Mouse (Mus musculus): ENCODE data around the gene Ltbp2. TPM values are rescaled to one million over a fixed set of nuclear protein-coding genes. Genes with fewer than 3 reads are reported as not detected.

The Ltbp2 gene
- polyA plus RNA-seq, 1 experiment = 8.1 TPM

DNA sequence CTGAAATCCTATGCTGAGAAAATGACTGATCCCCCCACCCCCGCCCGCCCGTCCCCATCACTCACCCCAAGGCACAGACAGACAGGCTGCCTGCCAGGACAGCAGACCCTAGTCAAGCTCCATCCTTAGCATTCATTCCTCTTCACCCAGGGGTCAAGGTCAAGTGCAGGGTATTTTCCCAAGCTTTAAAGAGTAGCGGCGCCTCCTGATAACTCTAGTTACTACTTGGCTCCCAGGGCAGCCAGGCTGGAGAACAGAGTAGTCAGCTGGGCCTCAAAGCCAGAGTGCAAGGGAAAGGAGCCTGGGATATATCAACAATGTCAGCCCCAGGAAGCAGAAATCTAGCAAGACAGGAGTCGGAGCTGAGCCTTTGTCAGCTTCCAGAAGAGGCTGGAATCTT is 19.9 kb upstream of the Ltbp2 start:
- Histone ChIP-seq H3K4me3 (ENCODE audit: low read depth, low read length) (no peak overlapping the region), H3K4me1 (ENCODE audit: control insufficient read depth, insufficient read depth, insufficient read length, low read length) (no peaks in the 10 kb centered on the region), H3K27me3 (ENCODE audit: control insufficient read depth, insufficient read depth, low read length) (no peaks in the 10 kb centered on the region), H3K27ac (ENCODE audit: insufficient read depth, low read depth, low read length) (no peak overlapping the region), H3K36me3 (ENCODE audit: control insufficient read depth, insufficient read depth, low read length) (no peaks in the 10 kb centered on the region)
- WGBS = 77% methylated on average over 6 of the region's 6 CpGs
- no peak for TF ChIP-seq CTCF (IDR thresholded peaks at IDR 0.05; ENCODE audit: extremely low read depth, insufficient read length, insufficient replicate concordance, low read depth, low read length)
- TF ChIP-seq POLR2A (IDR thresholded peaks at IDR 0.05; ENCODE audit: low read depth, low read length) = no peak

DNA sequence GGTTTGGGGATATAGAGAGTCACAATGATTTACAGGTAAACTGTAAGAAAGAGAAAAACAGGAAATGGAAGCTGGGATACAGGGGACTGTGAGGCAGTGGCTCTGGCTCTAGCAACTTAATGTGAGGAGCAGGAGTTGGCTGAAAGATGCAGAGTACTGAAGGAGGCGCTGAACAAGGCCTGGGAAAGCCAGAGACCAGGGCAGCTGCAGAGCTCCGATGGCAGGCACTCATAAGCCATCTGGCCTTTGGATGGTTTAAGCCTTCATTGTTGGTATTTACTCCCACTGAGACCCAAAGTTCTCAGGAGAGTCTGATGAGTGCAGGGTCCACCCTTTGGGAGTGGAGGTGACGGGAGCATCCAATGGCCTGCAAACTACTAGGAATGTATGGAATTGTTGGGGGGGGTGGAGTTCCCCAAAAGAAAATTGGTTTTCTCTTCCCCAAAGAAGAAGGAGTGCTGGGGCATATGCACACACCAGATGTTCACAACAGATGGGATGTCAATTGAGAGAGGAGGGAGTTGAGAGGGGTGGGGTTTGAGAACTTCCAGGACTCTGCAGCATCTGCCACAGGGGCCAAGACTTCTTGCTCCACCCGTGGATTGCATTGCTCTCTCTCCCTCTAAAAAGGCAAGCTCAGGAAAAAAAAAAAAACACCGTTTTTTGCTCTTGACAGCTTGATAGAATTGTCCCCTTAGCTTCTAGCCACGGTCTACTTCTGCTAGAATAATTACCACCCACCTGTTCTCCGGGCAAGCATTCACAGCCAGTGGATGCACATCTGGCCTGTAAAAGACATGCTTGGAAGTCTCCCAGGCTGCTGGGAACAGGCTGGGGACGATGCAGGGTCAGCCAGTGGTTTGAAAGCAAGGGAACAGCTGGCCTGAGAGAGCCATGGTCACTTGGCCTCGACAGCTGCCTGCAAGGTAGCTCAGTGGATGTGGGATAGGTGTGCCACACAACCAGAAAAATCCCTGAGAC is 17.6 kb upstream of the Ltbp2 start:
- H3K4me3 ChIP-seq (ENCODE audit: low read depth, low read length) = no peak overlapping the region
- TF ChIP-seq POLR2A (IDR thresholded peaks at IDR 0.05; ENCODE audit: low read depth, low read length) (no peak), CTCF (IDR thresholded peaks at IDR 0.05; ENCODE audit: extremely low read depth, insufficient read length, insufficient replicate concordance, low read depth, low read length) (no peak)

DNA sequence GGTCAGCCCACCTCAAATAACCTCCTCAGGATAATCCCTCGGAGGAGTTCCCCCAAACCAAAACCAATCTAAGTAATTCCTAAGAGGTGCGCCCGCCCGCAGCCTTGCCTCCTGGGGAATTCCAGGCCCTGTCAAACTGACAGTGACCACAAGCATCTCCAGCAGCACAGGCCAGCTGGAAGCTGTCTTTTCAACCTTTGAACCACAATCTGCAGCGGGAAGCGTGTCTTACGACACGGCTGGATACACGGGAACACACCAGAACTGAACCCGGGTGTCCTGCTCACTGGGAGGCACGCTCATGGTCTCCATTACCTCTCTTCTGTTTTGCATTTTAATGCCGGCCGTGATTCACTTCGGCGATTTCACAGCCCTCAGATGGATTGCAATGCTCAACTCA is 14.0 kb upstream of the Ltbp2 start:
- Histone ChIP-seq H3K27ac (ENCODE audit: insufficient read depth, low read depth, low read length) (no peak overlapping the region), H3K27me3 (ENCODE audit: control insufficient read depth, insufficient read depth, low read length) (no peaks in the 10 kb centered on the region), H3K36me3 (ENCODE audit: control insufficient read depth, insufficient read depth, low read length) (no peaks in the 10 kb centered on the region), H3K4me1 (ENCODE audit: control insufficient read depth, insufficient read depth, insufficient read length, low read length) (no peaks in the 10 kb centered on the region), H3K4me3 (ENCODE audit: low read depth, low read length) (no peak overlapping the region)
- WGBS = 63% methylated on average over 15 of the region's 15 CpGs
- no peak for TF ChIP-seq CTCF (IDR thresholded peaks at IDR 0.05; ENCODE audit: extremely low read depth, insufficient read length, insufficient replicate concordance, low read depth, low read length)
- TF ChIP-seq POLR2A (IDR thresholded peaks at IDR 0.05; ENCODE audit: low read depth, low read length) = no peak

More for the DNA sequence above, 17.6 kb upstream of the Ltbp2 start:
- Histone ChIP-seq H3K27me3 (ENCODE audit: control insufficient read depth, insufficient read depth, low read length) (no peaks in the 10 kb centered on the region), H3K4me1 (ENCODE audit: control insufficient read depth, insufficient read depth, insufficient read length, low read length) (no peaks in the 10 kb centered on the region), H3K36me3 (ENCODE audit: control insufficient read depth, insufficient read depth, low read length) (no peaks in the 10 kb centered on the region), H3K27ac (ENCODE audit: insufficient read depth, low read depth, low read length) (no peak overlapping the region)
- WGBS = 53% methylated on average over 9 of the region's 9 CpGs

DNA sequence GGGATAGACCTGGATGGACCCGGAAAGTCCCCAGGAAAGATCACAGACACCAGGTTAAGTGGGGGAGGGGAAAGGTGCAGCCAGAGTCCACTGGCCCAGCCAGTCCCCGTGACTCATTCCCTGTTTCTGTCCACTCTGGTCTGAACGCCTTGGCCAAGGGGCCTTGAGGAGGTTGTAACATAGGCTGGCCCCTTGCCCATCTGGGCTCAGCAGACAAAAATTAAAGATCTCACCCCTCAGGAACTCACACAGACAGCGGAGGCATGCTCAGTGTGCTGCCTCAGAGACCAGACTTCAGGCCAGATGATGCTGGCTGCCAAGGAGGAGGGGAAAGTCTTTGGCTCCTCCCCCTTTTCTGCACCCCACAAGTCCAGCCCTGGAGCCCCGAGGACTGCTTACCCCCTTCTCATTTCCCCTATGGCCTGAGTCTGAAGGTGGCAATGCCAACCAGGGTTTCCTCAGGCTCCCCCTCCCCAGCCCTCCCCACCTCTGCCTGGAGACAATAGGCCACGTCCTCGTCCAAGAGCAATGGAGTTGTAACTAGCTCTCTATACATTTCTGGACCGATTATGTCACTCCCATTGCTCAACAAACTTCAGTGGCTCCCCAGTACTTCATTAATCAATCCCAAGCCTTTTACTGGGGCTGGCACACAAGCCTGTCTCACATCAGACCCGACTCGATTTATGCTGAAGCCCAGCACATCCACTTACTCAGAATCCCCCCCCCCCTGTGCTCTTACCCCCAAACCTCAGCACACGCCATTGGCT is 9.0 kb upstream of the Ltbp2 start:
- WGBS = 49% methylated on average over 11 of the region's 11 CpGs
- H3K4me3 ChIP-seq (ENCODE audit: low read depth, low read length) = no peak overlapping the region
- TF ChIP-seq CTCF (IDR thresholded peaks at IDR 0.05; ENCODE audit: extremely low read depth, insufficient read length, insufficient replicate concordance, low read depth, low read length) = no peak
- no peak for TF ChIP-seq POLR2A (IDR thresholded peaks at IDR 0.05; ENCODE audit: low read depth, low read length)
- H3K36me3 ChIP-seq (ENCODE audit: control insufficient read depth, insufficient read depth, low read length) = no peaks in the 10 kb centered on the region
- H3K27me3 ChIP-seq (ENCODE audit: control insufficient read depth, insufficient read depth, low read length) = no peaks in the 10 kb centered on the region
- H3K4me1 ChIP-seq (ENCODE audit: control insufficient read depth, insufficient read depth, insufficient read length, low read length) = no peaks in the 10 kb centered on the region
- no peak overlapping the region for H3K27ac ChIP-seq (ENCODE audit: insufficient read depth, low read depth, low read length)

DNA sequence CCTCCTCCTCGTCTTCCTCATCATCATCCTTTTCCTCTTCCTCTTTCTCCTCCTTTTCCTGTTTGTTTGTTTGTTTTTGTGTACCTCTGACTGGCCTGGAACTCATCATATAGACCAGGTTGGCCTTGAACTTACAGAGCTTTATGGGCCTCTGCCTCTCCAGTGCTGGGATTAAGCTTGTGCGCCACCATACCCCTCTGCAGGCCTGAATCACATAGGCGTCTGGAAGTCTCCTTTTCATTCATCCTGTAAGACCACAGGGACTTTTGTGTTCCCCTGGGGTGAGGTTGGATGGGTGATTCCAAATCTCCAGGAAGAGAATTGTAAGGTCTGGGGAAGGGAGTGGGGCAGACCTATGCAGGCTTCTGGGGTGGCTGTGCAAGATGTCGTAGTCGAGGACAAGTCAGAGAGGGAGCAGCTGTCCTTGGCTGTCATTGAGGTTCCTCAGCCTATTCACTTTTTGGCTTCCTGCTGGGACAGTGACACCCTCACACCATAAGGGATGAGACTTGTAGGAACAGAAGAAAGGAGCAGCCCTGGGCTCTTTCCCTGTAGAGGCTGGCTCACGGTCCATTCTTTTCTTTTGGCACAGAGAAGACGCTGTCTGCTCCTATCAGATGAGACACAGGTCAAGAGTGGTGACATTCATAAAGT is 8.2 kb upstream of the Ltbp2 start:
- H3K27ac ChIP-seq (ENCODE audit: insufficient read depth, low read depth, low read length) = no peak overlapping the region
- no peaks in the 10 kb centered on the region for H3K4me1 ChIP-seq (ENCODE audit: control insufficient read depth, insufficient read depth, insufficient read length, low read length)
- H3K4me3 ChIP-seq (ENCODE audit: low read depth, low read length) = no peak overlapping the region
- no peak for TF ChIP-seq CTCF (IDR thresholded peaks at IDR 0.05; ENCODE audit: extremely low read depth, insufficient read length, insufficient replicate concordance, low read depth, low read length)
- no peak for TF ChIP-seq POLR2A (IDR thresholded peaks at IDR 0.05; ENCODE audit: low read depth, low read length)
- no peaks in the 10 kb centered on the region for H3K36me3 ChIP-seq (ENCODE audit: control insufficient read depth, insufficient read depth, low read length)
- H3K27me3 ChIP-seq (ENCODE audit: control insufficient read depth, insufficient read depth, low read length) = no peaks in the 10 kb centered on the region
- WGBS = 75% methylated on average over 7 of the region's 7 CpGs

DNA sequence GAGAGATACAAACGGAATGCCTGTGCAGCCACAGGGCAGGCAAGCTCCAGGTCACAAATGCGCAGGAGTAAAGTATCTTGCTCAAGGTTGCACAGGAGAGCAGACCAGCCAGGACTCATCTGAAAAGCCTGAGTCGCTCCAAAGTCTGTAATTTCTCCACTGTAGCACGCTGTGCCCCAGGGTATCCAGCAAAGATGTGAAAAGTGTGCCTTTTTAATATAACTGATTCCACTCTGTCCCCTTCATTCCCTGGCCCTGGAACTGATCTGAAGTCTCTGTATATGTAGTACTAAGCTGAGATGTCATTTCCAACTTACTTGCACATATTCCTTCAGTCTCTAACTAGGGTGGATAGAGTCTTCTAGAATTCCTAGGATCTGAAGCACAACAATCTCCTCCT is 6.5 kb upstream of the Ltbp2 start:
- TF ChIP-seq CTCF (IDR thresholded peaks at IDR 0.05; ENCODE audit: extremely low read depth, insufficient read length, insufficient replicate concordance, low read depth, low read length) (no peak), POLR2A (IDR thresholded peaks at IDR 0.05; ENCODE audit: low read depth, low read length) (no peak)
- no peaks in the 10 kb centered on the region for H3K36me3 ChIP-seq (ENCODE audit: control insufficient read depth, insufficient read depth, low read length)
- no peaks in the 10 kb centered on the region for H3K27me3 ChIP-seq (ENCODE audit: control insufficient read depth, insufficient read depth, low read length)
- no peak overlapping the region for H3K4me3 ChIP-seq (ENCODE audit: low read depth, low read length)
- WGBS = 74% methylated on average over 4 of the region's 4 CpGs
- no peaks in the 10 kb centered on the region for H3K4me1 ChIP-seq (ENCODE audit: control insufficient read depth, insufficient read depth, insufficient read length, low read length)
- H3K27ac ChIP-seq (ENCODE audit: insufficient read depth, low read depth, low read length) = no peak overlapping the region

Data from small intestine, adult 2 months (tissue).